Mouse (Mus musculus) embryonic fibroblast, embryonic 13.5 days (primary cell): Measurements from ENCODE around the gene C1rb.

Source experiments
- CTCF ChIP-seq: IDR thresholded peaks from 2 replicates; pipeline ENCODE4 v1.5.1; 2011; ENCODE audit warnings: mild to moderate bottlenecking, control low read depth, low read length, moderate library complexity, borderline replicate concordance; ENCODE audit not compliant: insufficient read depth
- POLR2A ChIP-seq: IDR thresholded peaks from 2 replicates; pipeline ENCODE4 v1.6.1; 2011; ENCODE audit warnings: low read depth, mild to moderate bottlenecking, control low read depth, low read length, moderate library complexity

DNA sequence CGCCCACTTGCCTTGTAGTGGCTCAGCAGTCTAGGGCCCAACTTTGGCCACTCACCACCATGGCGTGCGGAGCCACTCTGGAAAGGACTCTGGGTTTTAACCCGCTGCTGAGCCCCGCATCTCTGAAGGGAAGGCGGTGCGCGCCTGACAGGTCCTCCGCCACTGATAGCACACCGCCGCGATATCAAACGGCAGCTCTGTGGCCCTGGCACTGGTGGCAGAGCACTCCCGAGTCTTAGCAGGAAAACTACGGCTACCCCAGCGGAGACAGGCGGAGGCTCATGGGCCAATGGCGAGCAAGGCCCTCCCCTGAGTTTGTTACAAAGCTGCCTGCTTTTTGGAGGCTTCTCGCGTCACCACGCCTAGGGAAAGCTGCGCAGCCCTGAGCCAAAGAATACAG, 17.3 kb upstream of the C1rb start:
- TF ChIP-seq CTCF (no peak), POLR2A (no peak)
